Mouse (Mus musculus): ENCODE data around the gene Eras.

GRCm38 (mm10) chrX:7945618-7946017, 17.2 kb upstream of the Eras start:
- TF ChIP-seq CTCF (IDR thresholded peaks at IDR 0.05; ENCODE audit: low read depth, low read length) (no peak), GATA1 (IDR thresholded peaks at IDR 0.05; ENCODE audit: borderline replicate concordance, low read length) (no peak), TAL1 (conservative IDR thresholded peaks at IDR 0.05; ENCODE audit: low read depth, low read length) (no peak), GATA2 (IDR thresholded peaks at IDR 0.05; ENCODE audit: borderline replicate concordance, low read depth, low read length) (no peak)

All from G1E (cell line).